ENCODE assay signal across 8 mouse cellular contexts in genomic region chr9:121285341-121286324, GRCm38 (mm10). TPM values are rescaled to one million over a fixed set of nuclear protein-coding genes. Genes with fewer than 3 reads are reported as not detected.
A peak's percentile ranks its signal among the peaks of the same experiment; 100 is the strongest.
DNase-seq lines count a peak whose midpoint lies in the region; ATAC-seq and TF ChIP-seq lines count a peak whose summit lies in the region.

No protein-coding gene starts in this region.

- peak overlapping the region; percentile 44 for H3K4me3 ChIP-seq in intestine, embryonic 14.5 days (ENCODE audit: low read depth, low read length)
- H3K4me3 ChIP-seq in liver, embryonic 14.5 days (ENCODE audit: insufficient read depth in 1 of 2, low read depth in 2 of 2, low read length in 2 of 2) = peak overlapping the region; percentile 53 to 85
- peak overlapping the region; percentile 75 for H3K4me3 ChIP-seq in testis, adult 2 months (ENCODE audit: control insufficient read depth, low read depth, low read length)

- no peaks in the 10 kb centered on the region for H3K27me3 ChIP-seq in intestine, embryonic 14.5 days (replicated peaks; ENCODE audit: control insufficient read depth, insufficient read depth, low read length)
- no peaks in the 10 kb centered on the region for H3K27me3 ChIP-seq in liver, embryonic 14.5 days (ENCODE audit: control insufficient read depth, insufficient read depth, low read length)
- no peaks in the 10 kb centered on the region for H3K27me3 ChIP-seq in testis, adult 2 months (ENCODE audit: control insufficient read depth, insufficient read depth, low read length)

- peak overlapping the region; percentile 36 for H3K27ac ChIP-seq in intestine, embryonic 14.5 days (ENCODE audit: low read depth)
- peak overlapping the region; percentile 71 for H3K27ac ChIP-seq in liver, embryonic 14.5 days
- H3K27ac ChIP-seq in testis, adult 2 months (ENCODE audit: control insufficient read depth, insufficient read depth, low read depth, low read length) = peak overlapping the region; percentile 73

- intact Hi-C loops in gastrocnemius, postnatal 36 days (cut with DNase I) = no loop called here

- WGBS in intestine, embryonic 14.5 days = 16% methylated on average over 29 of the region's 29 CpGs
- WGBS in liver, embryonic 14.5 days (ENCODE audit: insufficient replicate concordance) = 26% methylated on average over 29 of the region's 29 CpGs

- 0 out of 2 replicates have a peak, but pooled peaks cover 2% of the 10 kb centered on the region for H3K9me3 ChIP-seq in intestine, embryonic 14.5 days (ENCODE audit: control insufficient read depth, low read length)
- no peaks in the 10 kb centered on the region for H3K9me3 ChIP-seq in liver, embryonic 14.5 days (ENCODE audit: control insufficient read depth, low read length)

- DNase-seq in 3T3-L1 (ENCODE audit: low read depth, low spot score) = peak; percentile 71
- DNase-seq in MEL-GATA-1-ER (ENCODE audit: extremely low read depth, low read depth) = peak; percentile 86
- DNase-seq in gastrocnemius, postnatal 36 days = peak; percentile 64 to 65
- peak; percentile 83 for DNase-seq in intestine, embryonic 14.5 days (ENCODE audit: low spot score)
- DNase-seq in liver, embryonic 14.5 days (ENCODE audit: low read depth in 3 of 3, low spot score in 3 of 3) = peak; percentile 66 to 71 (median 69)
- peak; percentile 75 for DNase-seq in naive thymus-derived CD4-positive, alpha-beta T cell, adult 2 months (ENCODE audit: low read depth)

- TF ChIP-seq CTCF in liver, embryonic 14.5 days (IDR thresholded peaks at IDR 0.05; ENCODE audit: low read depth) = no peak
- no peak for TF ChIP-seq CTCF in testis, adult 2 months (IDR thresholded peaks at IDR 0.05; ENCODE audit: control insufficient read depth, insufficient read depth, insufficient replicate concordance, low read depth, low read length)

- H3K36me3 ChIP-seq in intestine, embryonic 14.5 days (ENCODE audit: control insufficient read depth, insufficient read depth, low read length) = no peaks in the 10 kb centered on the region
- no peaks in the 10 kb centered on the region for H3K36me3 ChIP-seq in liver, embryonic 14.5 days (replicated peaks; ENCODE audit: control insufficient read depth, insufficient read depth, low read depth)
- H3K36me3 ChIP-seq in testis, adult 2 months (ENCODE audit: control insufficient read depth, insufficient read depth, low read length) = no peaks in the 10 kb centered on the region; the same call in 1 of the 2 replicates

- peak overlapping the region; percentile 58 for H3K9ac ChIP-seq in intestine, embryonic 14.5 days (ENCODE audit: low read length)
- peak overlapping the region; percentile 56 for H3K9ac ChIP-seq in liver, embryonic 14.5 days (replicated peaks)

- TF ChIP-seq POLR2A in testis, adult 2 months (IDR thresholded peaks at IDR 0.05; ENCODE audit: control insufficient read depth, low read depth, low read length) = peak; percentile 51; the same call in 1 of the 2 replicates

- H3K4me2 ChIP-seq in intestine, embryonic 14.5 days (ENCODE audit: low read length) = peak overlapping the region; percentile 65
- peak overlapping the region; percentile 68 for H3K4me2 ChIP-seq in liver, embryonic 14.5 days (ENCODE audit: low read depth)

- no peak for TF ChIP-seq EP300 in liver, embryonic 14.5 days (IDR thresholded peaks at IDR 0.05; ENCODE audit: low read depth)

- ATAC-seq in common myeloid progenitor, adult 5-6 weeks (replicated peaks; ENCODE audit: low read depth, poor library complexity, severe bottlenecking) = peak; percentile 93
- peak; percentile 87 for ATAC-seq in intestine, embryonic 14.5 days (replicated peaks; ENCODE audit: low FRiP score, low TSS enrichment, low read depth)
- ATAC-seq in liver, embryonic 14.5 days (ENCODE audit: insufficient read depth) = peak; percentile 84

- H3K4me1 ChIP-seq in intestine, embryonic 14.5 days (replicated peaks; ENCODE audit: control insufficient read depth, insufficient read depth, low read length) = peaks cover 3% of the 10 kb centered on the region; the same call in 1 of the 2 replicates
- H3K4me1 ChIP-seq in liver, embryonic 14.5 days (replicated peaks; ENCODE audit: control insufficient read depth in 2 of 2, insufficient read depth in 2 of 2, low read length in 1 of 2) = peaks cover 6 to 18% of the 10 kb centered on the region in 2 experiments
- H3K4me1 ChIP-seq in testis, adult 2 months (ENCODE audit: control insufficient read depth, insufficient read depth, low read length) = peaks cover 3% of the 10 kb centered on the region

RNA-seq across cellular contexts. Expression of gene Ulk4, which starts 8.6 kb away (rescaled TPM):
- total RNA-seq in common myeloid progenitor, adult 5-6 weeks (2017) = 4.0 and 6.4 TPM in 2 replicates
- total RNA-seq in gastrocnemius, postnatal 36 days (2021) = under 1 TPM; 0.20 to 0.38 TPM
- 113 and 122 TPM in 2 replicates for polyA plus RNA-seq in intestine, embryonic 14.5 days (2014; fragmentation: Nextera tagmentation; extraction: Ambion mirVana)
- 0.32 and 0.40 TPM in 2 replicates for polyA plus RNA-seq in liver, embryonic 14.5 days (2012; rRNA removed)
- 25.9 and 30.5 TPM in 2 replicates for polyA plus RNA-seq in liver, embryonic 14.5 days (2014; fragmentation: Nextera tagmentation; extraction: Ambion mirVana)
- 291 and 327 TPM in 2 replicates for polyA plus RNA-seq in testis, adult 2 months (2012; rRNA removed)

RNA-seq across cellular contexts. Expression of gene Trak1, which starts 11.7 kb away (rescaled TPM):
- 25.4 and 32.3 TPM in 2 replicates for total RNA-seq in common myeloid progenitor, adult 5-6 weeks (2017)
- 100 to 1,000 TPM; 182 to 188 TPM for total RNA-seq in gastrocnemius, postnatal 36 days (2021)
- polyA plus RNA-seq in intestine, embryonic 14.5 days (2014; fragmentation: Nextera tagmentation; extraction: Ambion mirVana) = 23.4 and 26.1 TPM in 2 replicates
- polyA plus RNA-seq in liver, embryonic 14.5 days (2012; rRNA removed) = 3.1 TPM in 2 replicates
- polyA plus RNA-seq in liver, embryonic 14.5 days (2014; fragmentation: Nextera tagmentation; extraction: Ambion mirVana) = 2.9 TPM in 2 replicates
- 22.2 and 23.1 TPM in 2 replicates for polyA plus RNA-seq in testis, adult 2 months (2012; rRNA removed)

Comparison
In these comparisons a context has a peak if more than half of its experiments do, and no peak if none do; other contexts are left out.
1. Peak in every context shown above with its lines: DNase-seq, ATAC-seq, H3K4me3 ChIP-seq and H3K27ac ChIP-seq.